Mouse (Mus musculus) CH12.LX (cell line): ENCODE results near the gene Angel1. TPM values are rescaled to one million over a fixed set of nuclear protein-coding genes. Genes with fewer than 3 reads are reported as not detected.

ENCODE experiments used
- DNase-seq: peaks from one replicate; pipeline ENCODE4 v3.0.0-alpha.2; 2013; ENCODE audit errors: extremely low read depth
- H3K27ac ChIP-seq: 2 replicates; pipeline ENCODE4 v1.5.1; 2012; ENCODE audit warnings: low read depth, mild to moderate bottlenecking, control low read depth, moderate library complexity; ENCODE audit not compliant: insufficient read depth
- H3K27me3 ChIP-seq: replicated peaks from 2 replicates; pipeline ENCODE3; 2012; ENCODE audit warnings: inconsistent platforms
- H3K36me3 ChIP-seq, 2 experiments: replicated peaks in 1 of 2; 2 replicates each; pipeline versions ENCODE3 to v1.6.1; 2012; ENCODE audit warnings: inconsistent platforms in 1 of 2, low read length in 1 of 2, mild to moderate bottlenecking in 1 of 2, mixed read lengths in 1 of 2, moderate library complexity in 1 of 2; ENCODE audit not compliant: control insufficient read depth in 1 of 2, insufficient read depth in 1 of 2
- H3K4me1 ChIP-seq, 2 experiments: 2 replicates each; pipeline ENCODE4 v1.6.1; 2012; ENCODE audit warnings: inconsistent platforms in 1 of 2, moderate library complexity in 1 of 2; ENCODE audit not compliant: insufficient read depth in 2 of 2, control insufficient read depth in 1 of 2
- H3K4me2 ChIP-seq: 2 replicates; pipeline ENCODE4 v1.6.1; 2012; ENCODE audit warnings: low read depth, mild to moderate bottlenecking, control low read depth; ENCODE audit not compliant: poor library complexity, insufficient read depth, severe bottlenecking
- H3K4me3 ChIP-seq, 3 experiments: fragments of 150-350 bp in 1 of 3; sonication (generic) in 1 of 3; replicated peaks in 1 of 3; 2 replicates each; pipeline versions ENCODE3 to v1.5.1; 2011 to 2012; ENCODE audit warnings: low read depth in 2 of 3, low read length in 2 of 3, mild to moderate bottlenecking in 2 of 3, moderate library complexity in 2 of 3, control low read depth in 1 of 3, improper control_type of control experiment in 1 of 3, inconsistent platforms in 1 of 3, mixed read lengths in 1 of 3; ENCODE audit not compliant: poor library complexity in 1 of 3
- H3K79me2 ChIP-seq: replicated peaks from 2 replicates; pipeline ENCODE4 v1.6.1; 2012; ENCODE audit warnings: mild to moderate bottlenecking, moderate library complexity; ENCODE audit not compliant: control insufficient read depth, poor library complexity, insufficient read depth, severe bottlenecking; ENCODE audit errors: extremely low read depth
- H3K9ac ChIP-seq: 2 replicates; pipeline ENCODE4 v1.6.1; 2012; ENCODE audit warnings: low read depth, mild to moderate bottlenecking, control low read depth, moderate library complexity; ENCODE audit not compliant: insufficient read depth
- H3K9me3 ChIP-seq: replicated peaks from 2 replicates; pipeline ENCODE3; 2012; ENCODE audit warnings: low read length, inconsistent platforms, mixed read lengths
- CHD2 ChIP-seq: IDR thresholded peaks from 2 replicates; pipeline ENCODE4 v1.6.1; 2011; ENCODE audit warnings: low read length, improper control_type of control experiment
- CTCF ChIP-seq, 2 experiments: IDR thresholded peaks in 1 of 2; conservative IDR thresholded peaks in 1 of 2; 2 replicates each; pipeline ENCODE4 v1.5.1; 2011 to 2012; ENCODE audit warnings: low read depth in 2 of 2, low read length in 2 of 2, improper control_type of control experiment in 1 of 2, inconsistent platforms in 1 of 2, mild to moderate bottlenecking in 1 of 2, moderate library complexity in 1 of 2
- HCFC1 ChIP-seq: IDR thresholded peaks from 2 replicates; pipeline ENCODE4 v1.6.1; 2012; ENCODE audit warnings: low read depth, mild to moderate bottlenecking, inconsistent platforms, low read length, improper control_type of control experiment
- JUN ChIP-seq: IDR thresholded peaks from 2 replicates; pipeline ENCODE4 v1.6.1; 2011; ENCODE audit warnings: low read depth, mild to moderate bottlenecking, low read length, improper control_type of control experiment, moderate library complexity; ENCODE audit not compliant: insufficient read depth
- KAT2A ChIP-seq: IDR thresholded peaks from 2 replicates; pipeline ENCODE4 v1.6.1; 2012; ENCODE audit warnings: low read length, improper control_type of control experiment, inconsistent platforms; ENCODE audit not compliant: insufficient replicate concordance
- MYC ChIP-seq: IDR thresholded peaks from 2 replicates; pipeline ENCODE4 v1.6.1; 2011; ENCODE audit warnings: low read depth, mild to moderate bottlenecking, improper control_type of control experiment, low read length
- NELFE ChIP-seq: IDR thresholded peaks from 2 replicates; pipeline ENCODE4 v1.6.1; 2011; ENCODE audit warnings: low read depth, low read length, improper control_type of control experiment
- PAX5 ChIP-seq: IDR thresholded peaks from 2 replicates; pipeline ENCODE4 v1.6.1; 2012; ENCODE audit warnings: low read length, inconsistent platforms, mixed read lengths
- RCOR1 ChIP-seq: conservative IDR thresholded peaks from 2 replicates; pipeline ENCODE4 v1.6.1; 2012; ENCODE audit warnings: low read depth, mild to moderate bottlenecking, inconsistent platforms, low read length, improper control_type of control experiment
- SIN3A ChIP-seq: IDR thresholded peaks from 2 replicates; pipeline ENCODE4 v1.6.1; 2012; ENCODE audit warnings: low read length, improper control_type of control experiment, inconsistent platforms
- SMC3 ChIP-seq: IDR thresholded peaks from 2 replicates; pipeline ENCODE4 v1.6.1; 2011; ENCODE audit warnings: low read depth, low read length, improper control_type of control experiment
- UBTF ChIP-seq: IDR thresholded peaks from 2 replicates; pipeline ENCODE4 v1.6.1; 2012; ENCODE audit warnings: low read depth, mild to moderate bottlenecking, inconsistent platforms, low read length, improper control_type of control experiment, moderate library complexity
- USF1 ChIP-seq: IDR thresholded peaks from 2 replicates; pipeline ENCODE4 v1.6.1; 2014; ENCODE audit warnings: low read depth, mild to moderate bottlenecking, inconsistent platforms, low read length, improper control_type of control experiment
- ZKSCAN1 ChIP-seq: IDR thresholded peaks from 2 replicates; pipeline ENCODE4 v1.6.1; 2012; ENCODE audit warnings: low read depth, inconsistent platforms, low read length, improper control_type of control experiment, borderline replicate concordance
- ZNF384 ChIP-seq: IDR thresholded peaks from 2 replicates; pipeline ENCODE4 v1.6.1; 2012; ENCODE audit warnings: low read depth, low read length, improper control_type of control experiment, inconsistent platforms
- dilution Hi-C: fragments of 300-500 bp; cut with MboI; formaldehyde crosslinking; loops from 2 replicates; pipeline ENCODE4 v1.14.3; 2020; ENCODE audit warnings: low sequenced_read_pairs; ENCODE audit not compliant: extremely low pct_unique_long_range_greater_than_20kb, extremely low pct_ligation_motif_present
- in situ Hi-C: fragments of 300-500 bp; cut with MboI; formaldehyde crosslinking; loops from 3 replicates; pipeline ENCODE4 v1.14.3; 2019; ENCODE audit warnings: low sequenced_read_pairs, low pct_ligation_motif_present, low pct_unique_long_range_greater_than_20kb, mixed read lengths
- polyA plus RNA-seq: library from polyadenylated mRNA; unstranded; fragments of >175 nt; gene quantifications from 2 replicates; pipeline ENCODE4 v1.2.1, GENCODE M21; 2012; ENCODE audit warnings: low read depth; ENCODE audit not compliant: insufficient read length
- total RNA-seq, 2 experiments: library from RNA; depleted of rRNA; stranded (reverse); fragments of 300-350 nt in 1 of 2; fragments of >200 nt in 1 of 2; gene quantifications; 2 replicates each; pipeline ENCODE4 v1.2.3; 2012 to 2014

Gene Angel1
- total and polyA plus RNA-seq, 3 experiments: 1.0 to 9.3 (median 2.9) TPM

- dilution Hi-C loops: no loop called here
- H3K36me3 ChIP-seq: peaks cover 0 to 17% of the 10 kb centered on the region in 2 experiments
- peak; percentile 42 for DNase-seq
Measured at GRCm38 (mm10) chr12:86725706-86726105, 554 bp downstream of the Angel1 start.

GRCm38 (mm10) chr12:86724300-86724699, 2.0 kb downstream of the Angel1 start:
- Histone ChIP-seq H3K4me3 (no peak overlapping the region), H3K9me3 (no peaks in the 10 kb centered on the region), H3K79me2 (no peaks in the 10 kb centered on the region), H3K9ac (no peak overlapping the region), H3K27me3 (peaks cover 3% of the 10 kb centered on the region), H3K4me2 (no peak overlapping the region), H3K4me1 (peaks cover 3 to 10% of the 10 kb centered on the region in 2 experiments; a peak in 3 of 4 replicates), H3K36me3 (peaks cover 0 to 24% of the 10 kb centered on the region in 2 experiments), H3K27ac (no peak overlapping the region)
- TF ChIP-seq JUN: no peak
- TF ChIP-seq USF1: no peak
- TF ChIP-seq PAX5: no peak
- no peak for TF ChIP-seq RCOR1
- no peak for TF ChIP-seq ZNF384
- no peak for TF ChIP-seq MYC
- TF ChIP-seq ZKSCAN1: no peak
- TF ChIP-seq SMC3: no peak
- no peak for TF ChIP-seq CHD2
- no peak for TF ChIP-seq UBTF
- TF ChIP-seq CTCF (conservative IDR thresholded peaks at IDR 0.05 in 1 of 2, IDR thresholded peaks at IDR 0.05 in 1 of 2; ENCODE audit: low read depth in 2 of 2, low read length in 2 of 2): no peak
- no peak for DNase-seq
- in situ Hi-C loops: no loop called here
- dilution Hi-C loops: no loop called here

More at GRCm38 (mm10) chr12:86725706-86726105, 554 bp downstream of the Angel1 start:
- Histone ChIP-seq H3K27me3 (peaks cover 3% of the 10 kb centered on the region), H3K27ac (no peak overlapping the region), H3K4me1 (peaks cover 3 to 10% of the 10 kb centered on the region in 2 experiments; a peak in 3 of 4 replicates), H3K79me2 (no peaks in the 10 kb centered on the region), H3K9me3 (no peaks in the 10 kb centered on the region), H3K4me3 (peak overlapping the region; percentile 55 to 76 (median 73)), H3K9ac (peak overlapping the region; percentile 38), H3K4me2 (peak overlapping the region; percentile 86)
- TF ChIP-seq SIN3A: peak; percentile 33; the same call in 1 of the 2 replicates
- TF ChIP-seq KAT2A: no peak
- in situ Hi-C loops: no loop called here

- in situ Hi-C loops: no loop called here
Measured at GRCm38 (mm10) chr12:86721453-86721852, 4.8 kb downstream of the Angel1 start.

More at GRCm38 (mm10) chr12:86721453-86721852, 4.8 kb downstream of the Angel1 start:
- no peaks in the 10 kb centered on the region for H3K9me3 ChIP-seq
- no peaks in the 10 kb centered on the region for H3K27me3 ChIP-seq
- TF ChIP-seq NELFE (no peak), HCFC1 (no peak), USF1 (no peak), SIN3A (no peak)
- no peak overlapping the region for H3K4me3 ChIP-seq
- H3K36me3 ChIP-seq: peaks cover 0 to 34% of the 10 kb centered on the region in 2 experiments
- no peaks in the 10 kb centered on the region for H3K79me2 ChIP-seq
- H3K4me1 ChIP-seq: peaks cover 0 to 2% of the 10 kb centered on the region in 2 experiments; a peak in 1 of 4 replicates
- H3K27ac ChIP-seq: no peak overlapping the region
- H3K9ac ChIP-seq: no peak overlapping the region
- no peak overlapping the region for H3K4me2 ChIP-seq
- DNase-seq: no peak
- dilution Hi-C loops: no loop called here
